Mouse (Mus musculus) spleen, adult 2 months (tissue): ENCODE results near the gene Pard3.

ENCODE experiments used
- CTCF ChIP-seq: fragments of 200-500 bp; IDR thresholded peaks from 2 replicates; pipeline ENCODE4 v1.5.1; 2011; ENCODE audit warnings: mild to moderate bottlenecking, inconsistent platforms; ENCODE audit not compliant: insufficient read depth, insufficient read length, insufficient replicate concordance; ENCODE audit errors: extremely low read depth
- POLR2A ChIP-seq: fragments of 200-500 bp; IDR thresholded peaks from 2 replicates; pipeline ENCODE4 v1.6.1; 2011; ENCODE audit warnings: low read depth, low read length, inconsistent platforms

- no peak for TF ChIP-seq POLR2A
- TF ChIP-seq CTCF, result no peak
Observed at GRCm38 (mm10) chr8:127287816-127288215, 224.1 kb downstream of the Pard3 start.
